ENCODE assay signal across 8 mouse cellular contexts in genomic region chr19:6085417-6085879, GRCm38 (mm10). TPM values are rescaled to one million over a fixed set of nuclear protein-coding genes. Genes with fewer than 3 reads are reported as not detected.
DNase-seq lines count a peak whose midpoint lies in the region; ATAC-seq and TF ChIP-seq lines count a peak whose summit lies in the region.

No protein-coding gene starts in this region.

- H3K27ac ChIP-seq in forebrain, embryonic 15.5 days (replicated peaks), result no peak overlapping the region
- peak overlapping the region; percentile 62 for H3K27ac ChIP-seq in lung, embryonic 16.5 days (ENCODE audit: low read length)
- no peak overlapping the region for H3K27ac ChIP-seq in olfactory bulb, adult 2 months (ENCODE audit: insufficient read depth, low read depth, low read length)

- H3K4me1 ChIP-seq in forebrain, embryonic 15.5 days, result peaks cover 23% of the 10 kb centered on the region
- peaks cover 13% of the 10 kb centered on the region for H3K4me1 ChIP-seq in lung, embryonic 16.5 days (replicated peaks; ENCODE audit: control insufficient read depth, insufficient read depth, low read length)
- H3K4me1 ChIP-seq in olfactory bulb, adult 2 months (ENCODE audit: control insufficient read depth, insufficient read depth, low read length), result peaks cover 11% of the 10 kb centered on the region

- H3K9ac ChIP-seq in forebrain, embryonic 15.5 days (replicated peaks), result peak overlapping the region; percentile 41
- H3K9ac ChIP-seq in lung, embryonic 16.5 days (ENCODE audit: low read length), result peak overlapping the region; percentile 79

- H3K4me2 ChIP-seq in forebrain, embryonic 15.5 days (replicated peaks), result peak overlapping the region; percentile 95
- peak overlapping the region; percentile 80 for H3K4me2 ChIP-seq in lung, embryonic 16.5 days (ENCODE audit: low read depth, low read length)

- H3K4me3 ChIP-seq in forebrain, embryonic 15.5 days, result peak overlapping the region; percentile 61
- H3K4me3 ChIP-seq in lung, embryonic 16.5 days (ENCODE audit: low read length), result peak overlapping the region; percentile 76
- peak overlapping the region; percentile 24; the same call in 1 of the 2 replicates for H3K4me3 ChIP-seq in olfactory bulb, adult 2 months (ENCODE audit: insufficient read depth, low read depth, low read length)

- WGBS in forebrain, embryonic 15.5 days, result under 1% methylated on average over 17 of the region's 17 CpGs
- WGBS in lung, embryonic 16.5 days, result under 1% methylated on average over 17 of the region's 17 CpGs
- WGBS in olfactory bulb, adult 2 months, result under 1% methylated on average over 17 of the region's 17 CpGs

- ATAC-seq in forebrain, embryonic 15.5 days (replicated peaks), result peak; percentile 49
- peak; percentile 72 for ATAC-seq in lung, embryonic 16.5 days (ENCODE audit: low read depth)

- H3K9me3 ChIP-seq in forebrain, embryonic 15.5 days, result no peaks in the 10 kb centered on the region
- H3K9me3 ChIP-seq in lung, embryonic 16.5 days (ENCODE audit: control insufficient read depth, low read length), result no peaks in the 10 kb centered on the region

- peaks cover 21% of the 10 kb centered on the region for H3K36me3 ChIP-seq in forebrain, embryonic 15.5 days
- H3K36me3 ChIP-seq in lung, embryonic 16.5 days (ENCODE audit: control insufficient read depth, insufficient read depth, low read length), result peaks cover 15% of the 10 kb centered on the region

- TF ChIP-seq POLR2A in olfactory bulb, adult 2 months (IDR thresholded peaks at IDR 0.05; ENCODE audit: insufficient read depth, low read depth, low read length), result no peak

- H3K27me3 ChIP-seq in forebrain, embryonic 15.5 days, result no peaks in the 10 kb centered on the region
- H3K27me3 ChIP-seq in lung, embryonic 16.5 days (ENCODE audit: control insufficient read depth, insufficient read depth, low read depth, low read length), result no peaks in the 10 kb centered on the region

- DNase-seq in cerebellum, adult 9-10 months, result peak; percentile 21
- DNase-seq in cerebellum, adult 9-11 months, result no peak
- peak; percentile 80 for DNase-seq in adrenal gland, postnatal 14 days
- peak; percentile 52 for DNase-seq in kidney, adult 18-20 months
- no peak for DNase-seq in left cerebral cortex, adult 11 months (ENCODE audit: low spot score)

- no peak for TF ChIP-seq CTCF in olfactory bulb, adult 2 months (IDR thresholded peaks at IDR 0.05; ENCODE audit: insufficient read depth, low read depth, low read length)

RNA-seq across cellular contexts. Expression of gene Cdca5, which starts 0.7 kb away (rescaled TPM):
- total RNA-seq in adrenal gland, postnatal 14 days (2021), result 5.5 and 5.7 TPM in 2 replicates
- 19.3 and 22.3 TPM in 2 replicates for polyA plus RNA-seq in forebrain, embryonic 15.5 days (2015; fragmentation: Nextera tagmentation; extraction: Ambion mirVana)
- 40.5 and 42.8 TPM in 2 replicates for polyA plus RNA-seq in lung, embryonic 16.5 days (2015; fragmentation: Nextera tagmentation; extraction: Ambion mirVana)
- polyA plus RNA-seq in olfactory bulb, adult 2 months (2012; ENCODE audit: insufficient read depth, insufficient read length, low replicate concordance, missing spikeins), result not detected in 2 replicates

RNA-seq across cellular contexts. Expression of gene Zfpl1, which starts 0.7 kb away (rescaled TPM):
- 31.0 and 33.5 TPM in 2 replicates for total RNA-seq in adrenal gland, postnatal 14 days (2021)
- 80.8 and 83.5 TPM in 2 replicates for polyA plus RNA-seq in forebrain, embryonic 15.5 days (2015; fragmentation: Nextera tagmentation; extraction: Ambion mirVana)
- 69.1 and 71.8 TPM in 2 replicates for polyA plus RNA-seq in lung, embryonic 16.5 days (2015; fragmentation: Nextera tagmentation; extraction: Ambion mirVana)
- not detected in 2 replicates for polyA plus RNA-seq in olfactory bulb, adult 2 months (2012; ENCODE audit: insufficient read depth, insufficient read length, low replicate concordance, missing spikeins)

RNA-seq across cellular contexts. Expression of gene Gm28374, which starts 3.4 kb away (rescaled TPM):
- total RNA-seq in adrenal gland, postnatal 14 days (2021), result not detected in 2 replicates
- 2.1 and 2.6 TPM in 2 replicates for polyA plus RNA-seq in forebrain, embryonic 15.5 days (2015; fragmentation: Nextera tagmentation; extraction: Ambion mirVana)
- polyA plus RNA-seq in lung, embryonic 16.5 days (2015; fragmentation: Nextera tagmentation; extraction: Ambion mirVana), result 1.4 and 1.5 TPM in 2 replicates
- polyA plus RNA-seq in olfactory bulb, adult 2 months (2012; ENCODE audit: insufficient read depth, insufficient read length, low replicate concordance, missing spikeins), result not detected in 2 replicates

RNA-seq across cellular contexts. Expression of gene Tmem262, which starts 5.6 kb away (rescaled TPM):
- not detected in 2 replicates for total RNA-seq in adrenal gland, postnatal 14 days (2021)
- not detected in 2 replicates for polyA plus RNA-seq in forebrain, embryonic 15.5 days (2015; fragmentation: Nextera tagmentation; extraction: Ambion mirVana)
- not detected in 2 replicates for polyA plus RNA-seq in lung, embryonic 16.5 days (2015; fragmentation: Nextera tagmentation; extraction: Ambion mirVana)
- not detected in 2 replicates for polyA plus RNA-seq in olfactory bulb, adult 2 months (2012; ENCODE audit: insufficient read depth, insufficient read length, low replicate concordance, missing spikeins)

RNA-seq across cellular contexts. Expression of gene Vps51, which starts 8.4 kb away (rescaled TPM):
- total RNA-seq in adrenal gland, postnatal 14 days (2021), result 44.9 and 47.9 TPM in 2 replicates
- polyA plus RNA-seq in forebrain, embryonic 15.5 days (2015; fragmentation: Nextera tagmentation; extraction: Ambion mirVana), result 76.3 and 89.3 TPM in 2 replicates
- 67.4 and 77.5 TPM in 2 replicates for polyA plus RNA-seq in lung, embryonic 16.5 days (2015; fragmentation: Nextera tagmentation; extraction: Ambion mirVana)
- polyA plus RNA-seq in olfactory bulb, adult 2 months (2012; ENCODE audit: insufficient read depth, insufficient read length, low replicate concordance, missing spikeins), result not detected in 2 replicates

Comparison
In these comparisons a context has a peak if more than half of its experiments do, and no peak if none do; other contexts are left out.
1. DNase-seq: peak in cerebellum, adult 9-10 months (single experiment), adrenal gland, postnatal 14 days (single experiment) and kidney, adult 18-20 months (single experiment); none in cerebellum, adult 9-11 months (single experiment) and left cerebral cortex, adult 11 months (single experiment).
2. H3K4me3 ChIP-seq: peak in every context shown above with its lines; median percentile 76 in lung, embryonic 16.5 days; 61 in forebrain, embryonic 15.5 days; 24 in olfactory bulb, adult 2 months.
3. RNA of gene Cdca5, which starts 0.7 kb away (polyA plus RNA-seq): 40.5 to 42.8 TPM in lung, embryonic 16.5 days and 19.3 to 22.3 TPM in forebrain, embryonic 15.5 days; not detected in olfactory bulb, adult 2 months; every median in the first group is over 10 times any median in the second.